Mouse (Mus musculus) layer of hippocampus, postnatal 10 days (tissue): Measurements from ENCODE around the gene Scamp2. TPM values are rescaled to one million over a fixed set of nuclear protein-coding genes. Genes with fewer than 3 reads are reported as not detected.
A peak's percentile ranks its signal among the peaks of the same experiment; 100 is the strongest.

Experiments
- DNase-seq, 2 experiments: peaks; one replicate each; pipeline ENCODE4 v3.0.0; 2021; ENCODE audit warnings: low spot score in 2 of 2
- long read RNA-seq: library from polyadenylated mRNA; stranded (forward); transcript quantifications from one replicate; pipeline ENCODE4 v2.0.0, GENCODE M21; 2023
- total RNA-seq, 2 experiments: library from RNA; stranded (reverse); gene quantifications; 2 replicates each; pipeline ENCODE4 v1.2.3; 2021

Scamp2 gene
- total RNA-seq: 10 to 100 TPM; 28.9 to 33.3 TPM
- long read RNA-seq, transcript Scamp2-201 (9 exons, 2,340 nt): major isoform, 44 of 56 reads
- long read RNA-seq, partial matches to known transcripts: 1 of 56 reads
- long read RNA-seq, other reads (novel, unspliced or antisense): 9 of 56 reads

GRCm38 (mm10) chr9:57560861-57561710 is at the start of gene Scamp2:
Scamp2 (plus strand) TSS chr9:57560943.
- peak; percentile 94 to 95 for DNase-seq

GRCm38 (mm10) chr9:57517113-57517512 is 43.6 kb upstream of the Scamp2 start:
- DNase-seq: peak; percentile 75 to 76

- DNase-seq: no peak
Observed at GRCm38 (mm10) chr9:57520375-57521055, 40.2 kb upstream of the Scamp2 start.

GRCm38 (mm10) chr9:57521056-57521911 is 39.5 kb upstream of the Scamp2 start, which contains the start of gene Cox5a:
Cox5a (plus strand) TSS chr9:57521274.
- DNase-seq: peak; percentile 93 to 96

- DNase-seq: no peak
Observed at GRCm38 (mm10) chr9:57522114-57522860, 38.5 kb upstream of the Scamp2 start.

GRCm38 (mm10) chr9:57522861-57523246 is 37.9 kb upstream of the Scamp2 start:
- no peak for DNase-seq

GRCm38 (mm10) chr9:57523754-57524153 is 37.0 kb upstream of the Scamp2 start:
- DNase-seq: no peak

- DNase-seq: no peak
Observed at GRCm38 (mm10) chr9:57524439-57524838, 36.3 kb upstream of the Scamp2 start.

- DNase-seq: no peak
Observed at GRCm38 (mm10) chr9:57525516-57525915, 35.2 kb upstream of the Scamp2 start.

- no peak for DNase-seq
Observed at GRCm38 (mm10) chr9:57526435-57526834, 34.3 kb upstream of the Scamp2 start.

GRCm38 (mm10) chr9:57531946-57532345 is 28.8 kb upstream of the Scamp2 start:
- DNase-seq: no peak

- DNase-seq: no peak
Observed at GRCm38 (mm10) chr9:57536362-57536761, 24.4 kb upstream of the Scamp2 start.

GRCm38 (mm10) chr9:57537044-57537727 is 23.6 kb upstream of the Scamp2 start, which contains the start of gene Fam219b:
Fam219b (plus strand) TSS chr9:57537528.
- peak; percentile 91 to 93 for DNase-seq

GRCm38 (mm10) chr9:57537728-57538181 is 23.0 kb upstream of the Scamp2 start:
- no peak for DNase-seq

GRCm38 (mm10) chr9:57539550-57539949 is 21.2 kb upstream of the Scamp2 start:
- DNase-seq: no peak

- DNase-seq: peak in 1 of 2 experiments; percentile 63
Observed at GRCm38 (mm10) chr9:57541312-57541711, 19.4 kb upstream of the Scamp2 start.

- DNase-seq: no peak
Observed at GRCm38 (mm10) chr9:57543951-57544350, 16.8 kb upstream of the Scamp2 start.

- DNase-seq: no peak
Observed at GRCm38 (mm10) chr9:57547287-57547686, 13.5 kb upstream of the Scamp2 start.

- no peak for DNase-seq
Observed at GRCm38 (mm10) chr9:57547869-57548268, 12.9 kb upstream of the Scamp2 start.

GRCm38 (mm10) chr9:57549186-57549585 is 11.6 kb upstream of the Scamp2 start:
- DNase-seq: peak in 1 of 2 experiments; percentile 54
